Mouse (Mus musculus) heart, adult 2 months (tissue): ENCODE measurements at regions not wholly inside any gene's neighbourhood (a gene's known extent, or its start where the extent isn't known, plus 50 kb on each side); places are given as distances from the start of the nearest gene placed in this dataset.

Experiments used
- CTCF ChIP-seq: fragments of 200-600 bp; IDR thresholded peaks from 2 replicates; pipeline ENCODE4 v1.8.1; 2022; ENCODE audit warnings: antibody characterized with exemption, mild to moderate bottlenecking, moderate library complexity
- EP300 ChIP-seq: fragments of 200-500 bp; IDR thresholded peaks from 2 replicates; pipeline ENCODE4 v1.6.1; 2011; ENCODE audit warnings: low read depth, low read length, control low read depth; ENCODE audit not compliant: insufficient read depth
- POLR2A ChIP-seq: fragments of 200-500 bp; IDR thresholded peaks from 2 replicates; pipeline ENCODE4 v1.6.1; 2011; ENCODE audit warnings: mild to moderate bottlenecking, low read depth, low read length, control low read depth; ENCODE audit not compliant: insufficient read depth

DNA sequence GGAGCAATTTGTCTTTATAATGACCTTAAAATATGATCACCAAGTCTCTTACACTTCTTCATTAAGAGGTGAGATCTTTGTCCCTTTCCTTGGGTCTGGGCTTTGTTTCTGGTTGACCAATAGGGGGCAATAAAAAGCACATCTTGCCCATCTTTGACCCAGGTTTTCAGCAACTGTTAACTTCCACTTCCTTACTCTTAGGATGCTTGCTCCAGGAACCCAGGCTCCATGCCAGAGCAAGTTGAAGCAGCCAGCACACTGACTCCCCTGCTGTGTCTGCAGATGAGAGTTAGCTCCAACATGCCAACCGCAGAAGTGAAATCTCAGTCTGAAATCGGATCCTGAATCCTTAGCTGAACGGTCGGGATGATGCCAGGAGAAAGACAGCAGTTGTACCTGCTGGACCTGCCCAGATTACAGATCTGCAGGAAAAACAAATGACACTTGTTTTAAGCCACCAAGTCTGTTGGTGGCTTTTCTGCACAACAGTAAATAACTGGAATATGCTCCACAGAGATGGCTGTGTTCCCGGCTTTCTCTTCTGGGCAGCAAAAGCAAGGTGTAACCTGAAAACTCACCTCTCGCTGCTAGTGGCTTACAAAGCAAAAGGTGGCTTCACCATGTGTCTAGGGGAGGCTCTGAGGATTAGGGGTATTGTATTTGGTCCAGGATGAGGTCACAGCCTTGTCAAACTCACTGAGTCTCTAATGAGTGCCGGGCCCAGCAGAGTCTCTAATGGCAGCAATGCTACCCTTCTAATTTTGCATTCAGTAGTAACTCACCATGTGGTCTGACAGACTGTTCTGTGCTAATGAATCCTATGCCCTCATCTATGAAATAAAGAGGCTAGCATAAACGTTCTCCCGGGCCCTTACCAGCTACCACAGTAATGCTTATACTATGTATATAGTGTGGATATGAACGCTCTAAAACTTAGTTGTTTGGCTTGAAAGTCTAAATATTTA is 241.8 kb upstream of the Fbxo33 start:
- TF ChIP-seq EP300, result no peak
- TF ChIP-seq CTCF, result no peak
- TF ChIP-seq POLR2A, result no peak
